Mouse (Mus musculus) cerebellum, adult 2 months (tissue): ENCODE data around the gene Kirrel2.

Source experiments
- CTCF ChIP-seq: fragments of 200-500 bp; IDR thresholded peaks from 2 replicates; pipeline ENCODE4 v1.5.1; 2011; ENCODE audit warnings: low read depth, mild to moderate bottlenecking, control low read depth, low read length, moderate library complexity, borderline replicate concordance; ENCODE audit not compliant: insufficient read depth
- POLR2A ChIP-seq: fragments of 200-500 bp; IDR thresholded peaks from 2 replicates; pipeline ENCODE4 v1.6.1; 2011; ENCODE audit warnings: low read length, control low read depth, borderline replicate concordance; ENCODE audit not compliant: insufficient read depth

DNA sequence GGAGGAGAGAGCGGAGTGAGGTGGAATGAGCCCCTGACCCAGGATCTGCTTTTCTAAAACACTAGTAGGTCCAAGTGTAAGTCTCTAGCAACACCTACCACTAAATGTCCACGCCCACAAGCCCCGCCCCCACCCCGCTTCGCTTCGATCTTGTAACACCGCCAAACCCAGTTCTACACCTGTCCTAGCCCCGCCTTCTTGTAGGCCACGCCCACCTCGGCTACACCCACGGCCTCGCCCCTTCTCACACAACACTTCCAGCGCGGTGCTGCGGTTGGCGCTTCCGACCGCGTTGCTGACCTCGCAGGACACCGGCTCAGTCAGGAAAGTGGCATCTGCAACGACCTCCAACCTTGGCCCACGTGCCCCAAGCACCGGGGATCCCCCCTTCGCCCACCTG is 3.7 kb downstream of the Kirrel2 start:
- TF ChIP-seq CTCF (no peak), POLR2A (no peak)
